Mouse (Mus musculus): ENCODE results near the gene Cox7a2.

DNA sequence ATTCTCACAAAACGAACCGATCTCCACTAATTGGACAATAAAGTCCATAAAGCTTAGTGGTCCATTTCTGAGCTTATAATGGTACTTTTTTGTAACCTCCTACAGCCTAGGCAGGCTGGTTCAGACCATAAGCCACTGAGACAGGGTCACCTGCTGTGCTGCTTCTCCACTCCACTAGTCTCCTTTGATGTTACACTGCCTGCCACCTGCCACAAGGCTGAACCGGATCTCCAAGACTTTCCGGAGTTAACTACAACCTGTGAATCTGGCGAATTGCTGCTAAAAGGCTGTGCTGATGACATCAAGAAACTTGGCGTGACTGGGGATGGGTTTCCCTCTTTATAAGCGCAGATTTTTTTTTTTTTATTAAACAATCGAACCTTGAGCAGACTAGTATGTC is 7.8 kb downstream of the Cox7a2 start:
- no peak for TF ChIP-seq CTCF (IDR thresholded peaks at IDR 0.05; ENCODE audit: extremely low read depth, insufficient read length, insufficient replicate concordance, low read depth, low read length)
- no peak for TF ChIP-seq POLR2A (IDR thresholded peaks at IDR 0.05; ENCODE audit: low read depth, low read length)
